Mouse (Mus musculus) neural tube, embryonic 14.5 days (tissue): ENCODE measurements around the gene Itgb2. TPM values are rescaled to one million over a fixed set of nuclear protein-coding genes. Genes with fewer than 3 reads are reported as not detected.

ENCODE experiments used
- ATAC-seq: fragments of 200-750 bp; cut with Nextera tagmentation; 2 replicates; pipeline ENCODE4 v1.8.0; 2017; ENCODE audit warnings: low read depth, mild to moderate bottlenecking, moderate TSS enrichment, moderate library complexity
- H3K27ac ChIP-seq: fragments of 300-500 bp; sonication (generic); 2 replicates; pipeline ENCODE4 v1.5.1; 2014; ENCODE audit warnings: low read depth, mild to moderate bottlenecking, control low read depth, low read length, moderate library complexity, mixed read lengths
- H3K27me3 ChIP-seq: fragments of 300-500 bp; sonication (generic); 2 replicates; pipeline ENCODE4 v1.6.1; 2014; ENCODE audit warnings: low read length; ENCODE audit not compliant: control insufficient read depth, insufficient read depth
- H3K36me3 ChIP-seq: fragments of 300-500 bp; sonication (generic); 2 replicates; pipeline ENCODE4 v1.6.1; 2014; ENCODE audit warnings: low read length, mixed read lengths; ENCODE audit not compliant: control insufficient read depth, insufficient read depth
- H3K4me1 ChIP-seq: fragments of 300-500 bp; sonication (generic); 2 replicates; pipeline ENCODE4 v1.6.1; 2014; ENCODE audit warnings: low read length; ENCODE audit not compliant: control insufficient read depth, insufficient read depth
- H3K4me2 ChIP-seq: fragments of 300-500 bp; sonication (generic); 2 replicates; pipeline ENCODE4 v1.6.1; 2014; ENCODE audit warnings: mild to moderate bottlenecking, low read depth, low read length, control low read depth
- H3K4me3 ChIP-seq: fragments of 300-500 bp; sonication (generic); 2 replicates; pipeline ENCODE4 v1.5.1; 2014; ENCODE audit warnings: low read depth, low read length, control low read depth, mixed read lengths
- H3K9ac ChIP-seq: fragments of 300-500 bp; sonication (generic); replicated peaks from 2 replicates; pipeline ENCODE4 v1.6.1; 2014; ENCODE audit warnings: low read depth, mild to moderate bottlenecking, control low read depth, low read length, mixed read lengths
- H3K9me3 ChIP-seq: fragments of 300-500 bp; sonication (generic); 2 replicates; pipeline ENCODE4 v1.6.1; 2016; ENCODE audit warnings: low read length; ENCODE audit not compliant: control insufficient read depth
- WGBS: fragments of 180-500 bp; shearing (Covaris S2); extraction: QIAGEN DNeasy Blood & Tissue Kit; methylation state at CpG from one replicate; pipeline ENCODE4 v1.1.7; 2014; 5-methylcytosine and 5-hydroxymethylcytosine counted together
- polyA plus RNA-seq: library from polyadenylated mRNA; unstranded; fragments of >200 nt; fragmentation: Nextera tagmentation; extraction: Ambion mirVana; gene quantifications from 2 replicates; pipeline ENCODE4 v1.2.1, GENCODE M21; 2014

Gene Itgb2
- polyA plus RNA-seq, 1 experiment from 2014 or later = 0.44 TPM

DNA sequence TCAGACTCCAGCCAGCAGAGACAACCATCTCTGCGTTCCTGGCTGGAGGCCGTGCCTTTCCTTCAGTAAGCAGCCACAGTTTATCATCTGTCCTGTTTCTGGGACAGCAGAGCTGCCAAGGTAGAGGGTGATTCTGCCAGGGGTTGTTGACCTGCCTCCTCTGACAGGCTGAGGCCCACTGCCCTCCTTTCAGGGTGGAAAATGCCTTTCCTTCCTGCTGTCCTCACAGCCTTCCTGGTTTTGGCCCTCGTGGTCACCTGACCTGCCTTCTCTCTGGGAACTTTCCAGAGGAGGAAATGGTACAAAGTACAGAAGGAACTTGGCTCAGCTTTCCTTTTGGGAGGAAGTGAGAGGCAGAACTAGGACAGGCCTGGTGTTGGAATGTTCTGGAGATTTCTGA is 83.4 kb downstream of the Itgb2 start:
- Histone ChIP-seq H3K27me3 (no peaks in the 10 kb centered on the region), H3K27ac (0 out of 2 replicates have a peak overlapping the region, but pooled peaks have one; percentile 34), H3K9me3 (no peaks in the 10 kb centered on the region), H3K4me2 (no peak overlapping the region), H3K4me1 (no peaks in the 10 kb centered on the region), H3K4me3 (no peak overlapping the region), H3K9ac (no peak overlapping the region), H3K36me3 (peaks cover 39% of the 10 kb centered on the region)
- 94% methylated on average over 3 of the region's 3 CpGs for WGBS
- no peak for ATAC-seq

Other genes with a start within 250 kb of the Itgb2 start
- gene Adarb1, start 112.0 kb upstream of the Itgb2 start, polyA plus RNA-seq = 15.5 and 19.5 TPM in 2 replicates
- 39.8 and 46.5 TPM in 2 replicates for gene Fam207a, start 14.5 kb upstream of the Itgb2 start, polyA plus RNA-seq
- 64.2 and 82.6 TPM in 2 replicates for gene Pttg1ip, start 51.5 kb downstream of the Itgb2 start, polyA plus RNA-seq
- gene Sumo3, start 75.8 kb downstream of the Itgb2 start, polyA plus RNA-seq = 214 and 240 TPM in 2 replicates
- 2.7 TPM in 1 of 2 replicates, not detected in the other for gene Gm49325, start 75.9 kb downstream of the Itgb2 start, polyA plus RNA-seq
- gene Ube2g2, start 92.0 kb downstream of the Itgb2 start, polyA plus RNA-seq = 44.0 and 57.3 TPM in 2 replicates
- 1.4 and 1.5 TPM in 2 replicates for gene Tspear, start 156.3 kb downstream of the Itgb2 start, polyA plus RNA-seq
- gene Gm19402, start 160.5 kb downstream of the Itgb2 start, polyA plus RNA-seq = not detected in 2 replicates
- not detected in 2 replicates for gene Gm9508, start 167.0 kb downstream of the Itgb2 start, polyA plus RNA-seq
- not detected in 2 replicates for gene Gm10272, start 176.4 kb downstream of the Itgb2 start, polyA plus RNA-seq
- gene Gm10024, start 181.2 kb downstream of the Itgb2 start, polyA plus RNA-seq = not detected in 2 replicates
- not detected in 2 replicates for gene Gm10142, start 185.6 kb downstream of the Itgb2 start, polyA plus RNA-seq
- not detected in 2 replicates for gene Krtap12-1, start 190.3 kb downstream of the Itgb2 start, polyA plus RNA-seq
- gene Gm10100, start 196.2 kb downstream of the Itgb2 start, polyA plus RNA-seq = not detected in 2 replicates
- not detected in 2 replicates for gene Gm18596, start 212.4 kb downstream of the Itgb2 start, polyA plus RNA-seq
- not detected in 2 replicates for gene Gm9736, start 221.1 kb downstream of the Itgb2 start, polyA plus RNA-seq
- gene Gm3233, start 229.4 kb downstream of the Itgb2 start, polyA plus RNA-seq = not detected in 2 replicates
- gene Gm3238, start 241.1 kb downstream of the Itgb2 start, polyA plus RNA-seq = not detected in 2 replicates
- not detected in 2 replicates for gene Gm7138, start 246.7 kb downstream of the Itgb2 start, polyA plus RNA-seq